Mouse (Mus musculus) lung, postnatal 14 days (tissue): ENCODE measurements around the gene Olfr503.
"Not testable (repeated sequence)": the region's sequence is repeated elsewhere in the genome, so short reads cannot be mapped to it uniquely, and the experiment has no call there.

Experiments used
- DNase-seq: peaks from one replicate; pipeline ENCODE4 v3.0.0; 2021

Olfr503 gene

DNA sequence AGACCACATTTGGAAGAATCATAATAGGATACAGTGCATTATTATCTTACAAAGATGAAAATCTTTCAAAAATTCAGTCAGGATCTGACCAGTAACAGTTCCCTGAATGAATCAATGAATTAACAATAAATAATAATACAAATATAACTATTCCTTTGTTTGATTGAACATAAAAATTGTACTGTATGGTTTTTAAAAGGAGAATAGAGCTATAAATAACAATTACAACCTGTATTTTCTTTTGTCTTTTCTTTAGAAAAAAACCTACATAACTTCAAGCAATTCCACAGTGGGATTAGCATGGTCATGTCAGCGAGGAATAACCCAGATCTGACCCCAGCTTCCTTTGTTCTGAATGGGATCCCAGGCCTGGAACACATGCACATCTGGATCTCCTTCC, at the start of gene Olfr503:
Olfr503 (plus strand) TSS at position 301 of the 400 bp plus-strand sequence.
- not testable (repeated sequence) for DNase-seq

DNA sequence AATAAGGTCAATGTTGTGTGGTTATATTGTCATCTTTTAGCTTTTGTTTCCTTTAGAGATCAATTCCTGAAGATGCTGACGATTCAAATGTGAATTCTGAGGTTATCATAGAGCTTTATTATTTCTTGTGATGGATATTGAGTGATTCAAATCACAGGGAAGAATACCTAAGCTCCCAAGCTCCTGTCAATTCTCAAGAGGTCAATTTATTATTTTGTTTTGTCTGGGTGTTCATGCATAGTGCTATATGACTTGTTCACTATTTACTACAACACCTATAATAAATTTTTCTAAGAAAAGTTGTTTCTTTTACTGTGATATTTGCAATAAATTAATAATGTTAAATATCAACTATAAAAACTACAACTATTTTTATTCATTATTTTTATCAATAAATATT, 19.4 kb upstream of the Olfr503 start, which contains the start of gene Olfr502:
Olfr502 (minus strand) TSS at position 101 of the 400 bp plus-strand sequence.
- DNase-seq: no peak

DNA sequence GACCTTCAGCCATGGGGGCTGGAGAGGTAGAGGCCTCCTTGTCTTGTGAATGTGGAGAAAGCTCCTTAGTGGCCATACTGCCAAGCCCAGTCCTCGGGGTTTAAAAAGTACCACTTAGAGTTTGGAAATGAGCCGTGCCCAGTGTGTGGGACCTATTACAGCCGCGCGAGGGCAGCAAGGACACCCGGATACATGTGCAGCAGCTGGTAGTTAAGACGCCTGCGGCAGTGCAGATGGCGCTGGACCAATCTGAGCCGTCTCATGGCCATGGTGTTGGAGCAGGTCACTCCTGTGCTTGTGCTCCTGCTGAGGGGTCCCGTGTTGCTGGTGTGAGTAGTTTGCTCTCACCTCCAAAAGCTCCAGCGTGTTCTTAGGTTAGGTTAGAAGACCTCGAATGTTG, 1.9 kb upstream of the Olfr503 start:
- DNase-seq: no peak

DNA sequence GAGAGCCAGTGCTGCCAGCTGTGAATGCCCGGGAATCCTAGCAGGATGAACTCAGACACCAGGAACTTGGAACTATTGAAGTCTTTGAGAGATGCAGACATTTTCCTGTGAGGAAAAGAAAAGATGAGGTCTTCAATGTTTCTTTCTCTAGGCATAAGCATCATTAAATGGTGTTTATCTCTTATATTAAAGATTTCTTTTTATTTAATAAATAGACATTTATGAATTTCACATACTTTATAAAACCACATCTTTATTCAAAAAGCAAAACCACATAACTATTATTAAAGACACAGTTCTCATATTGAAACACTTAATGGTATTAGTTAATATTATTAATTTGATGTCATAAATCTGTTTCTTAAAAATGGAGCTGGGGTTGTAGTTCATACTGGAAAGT, 21.4 kb downstream of the Olfr503 start, which contains the start of gene Olfr504:
Olfr504 (minus strand) TSS at position 101 of the 400 bp plus-strand sequence.
- no peak for DNase-seq

DNA sequence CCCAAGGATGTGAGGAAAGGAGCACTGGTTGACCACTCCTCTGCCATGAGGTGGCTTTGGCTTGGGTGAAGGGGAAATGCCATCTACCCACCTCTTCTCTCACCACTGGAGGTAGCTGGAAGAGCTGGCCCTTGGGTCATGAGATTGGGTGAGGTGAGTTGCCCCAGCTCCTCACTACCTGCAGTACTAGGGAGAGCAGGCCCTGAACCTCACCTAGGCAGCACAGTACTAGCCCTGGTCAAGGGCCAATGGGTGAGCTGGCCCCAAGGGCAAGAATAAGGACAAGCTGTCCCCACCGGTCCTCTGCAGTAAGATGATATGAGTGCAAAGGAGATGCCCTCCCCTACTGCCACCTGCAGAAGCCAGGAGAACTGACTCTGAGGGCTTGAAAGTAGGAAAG, 45.5 kb downstream of the Olfr503 start:
- no peak for DNase-seq
